Mouse (Mus musculus): Measurements from ENCODE around the gene Acap3.

The Acap3 gene

GRCm38 (mm10) chr4:155891551-155892001, at the start of gene Acap3, which contains the start of gene Pusl1:
Acap3 (plus strand) TSS chr4:155891822.
Pusl1 (minus strand) TSS chr4:155891781.
- in situ Hi-C loops (cut with MboI; ENCODE audit: unreplicated experiment in 2 of 2), result loop anchor here in 1 of 2 experiments (5.0 kb wide), 1 partner anchor 51 kb away; the partner anchor contains the start of gene Ube2j2

- in situ Hi-C loops (cut with MboI; ENCODE audit: unreplicated experiment in 2 of 2), result no loop called here
These were observed 48.4 kb upstream of the Acap3 start for GRCm38 (mm10) chr4:155843231-155843630.

- in situ Hi-C loops (cut with MboI; ENCODE audit: unreplicated experiment in 2 of 2), result no loop called here
These were observed 44.6 kb upstream of the Acap3 start, which contains the start of gene Dvl1 for GRCm38 (mm10) chr4:155846871-155847578. Dvl1 (plus strand) TSS chr4:155847402.

- in situ Hi-C loops (cut with MboI; ENCODE audit: unreplicated experiment in 2 of 2), result no loop called here
These were observed 43.9 kb upstream of the Acap3 start for GRCm38 (mm10) chr4:155847591-155848352.

GRCm38 (mm10) chr4:155848434-155849095, 43.1 kb upstream of the Acap3 start:
- in situ Hi-C loops (cut with MboI; ENCODE audit: unreplicated experiment in 2 of 2), result no loop called here

GRCm38 (mm10) chr4:155849391-155849790, 42.2 kb upstream of the Acap3 start:
- in situ Hi-C loops (cut with MboI; ENCODE audit: unreplicated experiment in 2 of 2), result no loop called here

- in situ Hi-C loops (cut with MboI; ENCODE audit: unreplicated experiment in 2 of 2), result no loop called here
These were observed 41.7 kb upstream of the Acap3 start for GRCm38 (mm10) chr4:155849792-155850451.

GRCm38 (mm10) chr4:155851368-155851767, 40.3 kb upstream of the Acap3 start:
- in situ Hi-C loops (cut with MboI; ENCODE audit: unreplicated experiment in 2 of 2), result no loop called here

GRCm38 (mm10) chr4:155851951-155852411, 39.6 kb upstream of the Acap3 start:
- in situ Hi-C loops (cut with MboI; ENCODE audit: unreplicated experiment in 2 of 2), result no loop called here

- in situ Hi-C loops (cut with MboI; ENCODE audit: unreplicated experiment in 2 of 2), result no loop called here
These were observed 38.2 kb upstream of the Acap3 start for GRCm38 (mm10) chr4:155853421-155853820.

- in situ Hi-C loops (cut with MboI; ENCODE audit: unreplicated experiment in 2 of 2), result no loop called here
These were observed 36.6 kb upstream of the Acap3 start for GRCm38 (mm10) chr4:155854991-155855390.

- in situ Hi-C loops (cut with MboI; ENCODE audit: unreplicated experiment in 2 of 2), result no loop called here
These were observed 35.6 kb upstream of the Acap3 start for GRCm38 (mm10) chr4:155856071-155856470.

GRCm38 (mm10) chr4:155856881-155857280, 34.7 kb upstream of the Acap3 start:
- in situ Hi-C loops (cut with MboI; ENCODE audit: unreplicated experiment in 2 of 2), result no loop called here

GRCm38 (mm10) chr4:155859318-155859717, 32.3 kb upstream of the Acap3 start:
- in situ Hi-C loops (cut with MboI; ENCODE audit: unreplicated experiment in 2 of 2), result no loop called here

GRCm38 (mm10) chr4:155861787-155862186, 29.8 kb upstream of the Acap3 start:
- in situ Hi-C loops (cut with MboI; ENCODE audit: unreplicated experiment in 2 of 2), result no loop called here

GRCm38 (mm10) chr4:155863001-155863400, 28.6 kb upstream of the Acap3 start, which contains the start of gene Tas1r3:
Tas1r3 (minus strand) TSS chr4:155863362.
- in situ Hi-C loops (cut with MboI; ENCODE audit: unreplicated experiment in 2 of 2), result no loop called here

GRCm38 (mm10) chr4:155868614-155869298, 22.9 kb upstream of the Acap3 start:
- in situ Hi-C loops (cut with MboI; ENCODE audit: unreplicated experiment in 2 of 2), result no loop called here

- in situ Hi-C loops (cut with MboI; ENCODE audit: unreplicated experiment in 2 of 2), result no loop called here
These were observed 22.1 kb upstream of the Acap3 start, which contains the start of the genes Cptp and Ints11 for GRCm38 (mm10) chr4:155869317-155870033. Cptp (minus strand) TSS chr4:155869440. Ints11 (plus strand) TSS chr4:155869546.

- in situ Hi-C loops (cut with MboI; ENCODE audit: unreplicated experiment in 2 of 2), result no loop called here
These were observed 20.2 kb upstream of the Acap3 start for GRCm38 (mm10) chr4:155871404-155871803.

Data from v-Abl transformed pro-B cells (cell line).